Mouse (Mus musculus): ENCODE measurements around the gene Traip. TPM values are rescaled to one million over a fixed set of nuclear protein-coding genes. Genes with fewer than 3 reads are reported as not detected.

The Traip gene
- polyA plus RNA-seq, 1 experiment from 2014 or later: 20.4 TPM

DNA sequence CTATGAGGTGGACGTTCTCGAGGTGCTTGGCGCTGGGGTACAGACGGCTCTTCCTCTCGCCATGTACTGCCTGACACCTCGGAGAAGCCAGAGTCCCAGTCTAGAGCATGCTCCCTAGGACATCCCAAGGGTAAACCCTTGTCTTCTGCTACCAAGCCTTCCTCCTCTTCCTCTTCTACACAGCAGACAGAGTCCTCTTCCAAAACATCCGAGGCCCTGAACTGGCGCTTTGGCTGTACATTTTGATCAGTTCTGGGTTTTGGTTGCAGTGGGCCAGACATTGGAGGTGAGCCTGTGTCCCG is 34.8 kb downstream of the Traip start:
- H3K36me3 ChIP-seq (ENCODE audit: control insufficient read depth, insufficient read depth, low read length): no peaks in the 10 kb centered on the region
- WGBS: 37% methylated on average over 9 of the region's 9 CpGs
- H3K4me2 ChIP-seq (ENCODE audit: low read depth, low read length): peak overlapping the region; percentile 81
- peak overlapping the region; percentile 65 for H3K4me3 ChIP-seq (replicated peaks; ENCODE audit: low read length)
- H3K9me3 ChIP-seq (replicated peaks; ENCODE audit: control insufficient read depth, low read length): no peaks in the 10 kb centered on the region
- H3K4me1 ChIP-seq (ENCODE audit: control insufficient read depth, insufficient read depth, low read length): peaks cover 45% of the 10 kb centered on the region
- peak overlapping the region; percentile 100 for H3K27ac ChIP-seq (ENCODE audit: low read length)
- peak overlapping the region; percentile 81 for H3K9ac ChIP-seq (ENCODE audit: low read length)
- no peak for ATAC-seq (ENCODE audit: insufficient read depth, low FRiP score)
- no peaks in the 10 kb centered on the region for H3K27me3 ChIP-seq (ENCODE audit: control insufficient read depth, insufficient read depth, low read length)

DNA sequence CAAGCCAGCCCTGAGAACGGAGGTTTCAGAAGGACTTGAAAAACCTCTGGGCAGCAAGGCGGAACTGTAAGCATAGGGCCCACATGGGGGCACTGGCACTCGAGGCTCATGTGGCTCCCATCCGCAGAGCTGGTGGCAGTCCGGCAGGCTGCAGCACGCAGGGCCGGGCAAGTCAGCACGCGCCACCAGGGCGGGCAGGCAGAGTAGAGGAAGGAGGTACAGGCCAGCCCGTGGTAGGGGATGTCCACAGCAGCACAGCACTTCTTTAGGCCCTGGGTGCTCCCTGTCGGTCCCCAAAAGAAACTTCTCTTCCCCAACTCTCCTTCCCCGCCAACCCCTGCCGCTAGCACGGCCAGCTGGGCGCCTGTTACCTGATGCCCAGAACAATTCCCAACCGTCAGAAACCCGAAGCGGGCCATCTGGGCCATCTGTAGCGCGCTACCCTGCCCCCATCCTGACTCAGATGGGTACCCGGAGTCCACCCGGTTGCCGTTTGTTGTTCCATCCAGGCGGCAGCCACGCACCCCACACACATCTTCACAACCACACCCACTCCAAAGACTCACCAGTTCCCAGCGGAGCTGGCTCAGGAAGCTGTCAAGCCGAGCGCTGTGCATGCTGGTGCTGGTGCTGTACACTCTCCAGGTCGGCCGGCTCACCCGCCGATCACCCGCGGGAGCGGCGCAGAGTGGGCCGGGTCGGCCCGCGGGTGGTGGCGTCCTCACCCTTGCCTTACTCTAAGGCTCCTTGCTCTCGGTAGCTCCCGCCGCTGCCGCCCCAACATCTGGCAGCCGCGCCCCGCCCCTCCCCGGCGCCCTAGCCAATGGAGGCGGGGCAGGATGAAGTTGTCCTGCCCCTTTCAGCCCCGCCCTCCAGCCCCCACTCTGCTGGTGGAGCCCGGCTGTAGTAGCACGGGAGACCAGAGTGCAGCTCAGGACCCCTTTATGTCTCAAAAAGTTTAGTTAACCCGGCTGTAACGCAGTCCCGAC is 35.5 kb downstream of the Traip start, which contains the start of gene Inka1:
Inka1 (minus strand) TSS at position 749 of the 989 bp plus-strand sequence.
- H3K4me2 ChIP-seq (ENCODE audit: low read depth, low read length): peak within 1 kb of the TSS; percentile 81
- H3K9ac ChIP-seq (ENCODE audit: low read length): peak within 1 kb of the TSS; percentile 81
- under 1% methylated on average over 58 of the region's 58 CpGs for WGBS
- peak; percentile 70 for ATAC-seq (ENCODE audit: insufficient read depth, low FRiP score)
- H3K4me1 ChIP-seq (ENCODE audit: control insufficient read depth, insufficient read depth, low read length): peaks cover 45% of the 10 kb centered on the region
- no peaks in the 10 kb centered on the region for H3K36me3 ChIP-seq (ENCODE audit: control insufficient read depth, insufficient read depth, low read length)
- H3K27me3 ChIP-seq (ENCODE audit: control insufficient read depth, insufficient read depth, low read length): no peaks in the 10 kb centered on the region
- H3K9me3 ChIP-seq (replicated peaks; ENCODE audit: control insufficient read depth, low read length): no peaks in the 10 kb centered on the region
- peak within 1 kb of the TSS; percentile 65 for H3K4me3 ChIP-seq (replicated peaks; ENCODE audit: low read length)
- peak within 1 kb of the TSS; percentile 100 for H3K27ac ChIP-seq (ENCODE audit: low read length)

- H3K9ac ChIP-seq (ENCODE audit: low read length): peak overlapping the region; percentile 81; the same call in 1 of the 2 replicates
- WGBS: 2% methylated on average over 18 of the region's 18 CpGs
These were observed 36.4 kb downstream of the Traip start for GRCm38 (mm10) chr9:107986376-107986775.

GRCm38 (mm10) chr9:107987950-107988349 is 38.0 kb downstream of the Traip start:
- WGBS: 65% methylated on average over 3 of the region's 3 CpGs
- no peak for ATAC-seq (ENCODE audit: insufficient read depth, low FRiP score)
- H3K27ac ChIP-seq (ENCODE audit: low read length): no peak overlapping the region
- no peak overlapping the region for H3K4me3 ChIP-seq (replicated peaks; ENCODE audit: low read length)
- no peak overlapping the region for H3K4me2 ChIP-seq (ENCODE audit: low read depth, low read length)
- H3K9me3 ChIP-seq (replicated peaks; ENCODE audit: control insufficient read depth, low read length): no peaks in the 10 kb centered on the region
- H3K4me1 ChIP-seq (ENCODE audit: control insufficient read depth, insufficient read depth, low read length): peaks cover 21% of the 10 kb centered on the region
- H3K9ac ChIP-seq (ENCODE audit: low read length): no peak overlapping the region
- no peaks in the 10 kb centered on the region for H3K36me3 ChIP-seq (ENCODE audit: control insufficient read depth, insufficient read depth, low read length)
- H3K27me3 ChIP-seq (ENCODE audit: control insufficient read depth, insufficient read depth, low read length): no peaks in the 10 kb centered on the region

More at GRCm38 (mm10) chr9:107986376-107986775, 36.4 kb downstream of the Traip start:
- H3K36me3 ChIP-seq (ENCODE audit: control insufficient read depth, insufficient read depth, low read length): no peaks in the 10 kb centered on the region
- H3K27me3 ChIP-seq (ENCODE audit: control insufficient read depth, insufficient read depth, low read length): no peaks in the 10 kb centered on the region
- ATAC-seq (ENCODE audit: insufficient read depth, low FRiP score): peak; percentile 22
- peaks cover 36% of the 10 kb centered on the region for H3K4me1 ChIP-seq (ENCODE audit: control insufficient read depth, insufficient read depth, low read length)
- H3K4me3 ChIP-seq (replicated peaks; ENCODE audit: low read length): peak overlapping the region; percentile 65
- H3K4me2 ChIP-seq (ENCODE audit: low read depth, low read length): peak overlapping the region; percentile 81
- H3K27ac ChIP-seq (ENCODE audit: low read length): peak overlapping the region; percentile 100
- no peaks in the 10 kb centered on the region for H3K9me3 ChIP-seq (replicated peaks; ENCODE audit: control insufficient read depth, low read length)

DNA sequence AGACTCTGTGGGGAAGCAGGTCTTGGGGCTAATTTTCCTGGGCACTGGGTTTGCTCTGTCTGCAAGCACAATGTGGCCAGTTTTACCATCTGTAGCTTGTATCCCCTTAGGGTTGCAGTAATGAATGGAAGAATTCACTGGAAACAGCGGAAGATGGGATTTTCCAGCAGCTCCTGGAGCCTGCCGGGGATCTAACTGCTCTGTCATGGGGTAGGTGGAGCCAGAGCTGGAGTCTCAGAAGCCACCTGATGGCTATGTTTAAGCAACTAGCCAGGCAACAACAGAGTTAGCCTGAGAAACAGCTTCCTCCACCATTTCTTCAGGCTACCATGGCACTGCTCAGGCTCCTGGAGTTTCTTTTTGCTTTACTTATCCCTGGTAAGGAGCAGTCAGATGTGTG is 42.3 kb downstream of the Traip start, which contains the start of gene Cdhr4:
Cdhr4 (plus strand) TSS at position 301 of the 400 bp plus-strand sequence.
- H3K9me3 ChIP-seq (replicated peaks; ENCODE audit: control insufficient read depth, low read length): no peaks in the 10 kb centered on the region
- no peak for ATAC-seq (ENCODE audit: insufficient read depth, low FRiP score)

GRCm38 (mm10) chr9:107993013-107993412 is 43.1 kb downstream of the Traip start:
- H3K4me1 ChIP-seq (ENCODE audit: control insufficient read depth, insufficient read depth, low read length): no peaks in the 10 kb centered on the region
- no peak overlapping the region for H3K9ac ChIP-seq (ENCODE audit: low read length)
- H3K9me3 ChIP-seq (replicated peaks; ENCODE audit: control insufficient read depth, low read length): no peaks in the 10 kb centered on the region
- H3K4me3 ChIP-seq (replicated peaks; ENCODE audit: low read length): no peak overlapping the region
- no peaks in the 10 kb centered on the region for H3K36me3 ChIP-seq (ENCODE audit: control insufficient read depth, insufficient read depth, low read length)
- H3K4me2 ChIP-seq (ENCODE audit: low read depth, low read length): no peak overlapping the region
- H3K27me3 ChIP-seq (ENCODE audit: control insufficient read depth, insufficient read depth, low read length): no peaks in the 10 kb centered on the region
- no peak overlapping the region for H3K27ac ChIP-seq (ENCODE audit: low read length)
- 86% methylated on average over 11 of the region's 11 CpGs for WGBS
- no peak for ATAC-seq (ENCODE audit: insufficient read depth, low FRiP score)

More for the DNA sequence above, 42.3 kb downstream of the Traip start, which contains the start of gene Cdhr4:
- H3K9ac ChIP-seq (ENCODE audit: low read length): no peak within 1 kb of the TSS
- no peaks in the 10 kb centered on the region for H3K27me3 ChIP-seq (ENCODE audit: control insufficient read depth, insufficient read depth, low read length)
- H3K4me2 ChIP-seq (ENCODE audit: low read depth, low read length): no peak within 1 kb of the TSS
- H3K27ac ChIP-seq (ENCODE audit: low read length): no peak within 1 kb of the TSS
- WGBS: 50% methylated on average over 2 of the region's 2 CpGs
- no peak within 1 kb of the TSS for H3K4me3 ChIP-seq (replicated peaks; ENCODE audit: low read length)
- H3K4me1 ChIP-seq (ENCODE audit: control insufficient read depth, insufficient read depth, low read length): no peaks in the 10 kb centered on the region
- H3K36me3 ChIP-seq (ENCODE audit: control insufficient read depth, insufficient read depth, low read length): no peaks in the 10 kb centered on the region

DNA sequence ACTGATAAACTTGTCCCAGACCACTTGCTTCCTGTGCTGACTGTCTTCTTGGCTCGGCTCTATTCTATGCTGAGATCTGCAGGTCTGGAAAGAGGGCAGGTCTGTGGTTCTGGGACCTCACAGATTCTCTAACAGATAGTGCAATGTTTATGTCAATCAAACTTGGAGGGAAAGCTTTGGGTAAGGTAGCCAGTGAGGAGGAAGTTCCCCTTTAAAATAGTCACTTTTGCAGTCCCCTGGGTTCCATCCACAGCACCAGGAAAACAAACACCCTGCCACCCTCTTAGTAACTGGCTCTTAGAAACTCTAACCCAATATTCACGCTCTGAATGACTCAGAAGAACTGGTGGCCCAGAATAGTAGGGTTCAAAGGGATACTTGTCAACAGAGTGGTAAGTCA is 44.5 kb downstream of the Traip start:
- WGBS: 53% methylated on average over 2 of the region's 2 CpGs
- H3K4me2 ChIP-seq (ENCODE audit: low read depth, low read length): no peak overlapping the region

GRCm38 (mm10) chr9:107995513-107995912 is 45.6 kb downstream of the Traip start:
- no peak overlapping the region for H3K9ac ChIP-seq (ENCODE audit: low read length)
- H3K9me3 ChIP-seq (replicated peaks; ENCODE audit: control insufficient read depth, low read length): no peaks in the 10 kb centered on the region
- no peaks in the 10 kb centered on the region for H3K4me1 ChIP-seq (ENCODE audit: control insufficient read depth, insufficient read depth, low read length)
- no peak for ATAC-seq (ENCODE audit: insufficient read depth, low FRiP score)
- H3K36me3 ChIP-seq (ENCODE audit: control insufficient read depth, insufficient read depth, low read length): no peaks in the 10 kb centered on the region
- no peak overlapping the region for H3K4me3 ChIP-seq (replicated peaks; ENCODE audit: low read length)
- no peak overlapping the region for H3K4me2 ChIP-seq (ENCODE audit: low read depth, low read length)
- 91% methylated on average over 21 of the region's 21 CpGs for WGBS
- H3K27me3 ChIP-seq (ENCODE audit: control insufficient read depth, insufficient read depth, low read length): no peaks in the 10 kb centered on the region
- H3K27ac ChIP-seq (ENCODE audit: low read length): no peak overlapping the region

More for the DNA sequence above, 44.5 kb downstream of the Traip start:
- Histone ChIP-seq H3K9me3 (replicated peaks; ENCODE audit: control insufficient read depth, low read length) (no peaks in the 10 kb centered on the region), H3K27ac (ENCODE audit: low read length) (no peak overlapping the region), H3K36me3 (ENCODE audit: control insufficient read depth, insufficient read depth, low read length) (no peaks in the 10 kb centered on the region), H3K4me1 (ENCODE audit: control insufficient read depth, insufficient read depth, low read length) (no peaks in the 10 kb centered on the region), H3K9ac (ENCODE audit: low read length) (no peak overlapping the region), H3K27me3 (ENCODE audit: control insufficient read depth, insufficient read depth, low read length) (no peaks in the 10 kb centered on the region), H3K4me3 (replicated peaks; ENCODE audit: low read length) (no peak overlapping the region)
- ATAC-seq (ENCODE audit: insufficient read depth, low FRiP score): no peak

DNA sequence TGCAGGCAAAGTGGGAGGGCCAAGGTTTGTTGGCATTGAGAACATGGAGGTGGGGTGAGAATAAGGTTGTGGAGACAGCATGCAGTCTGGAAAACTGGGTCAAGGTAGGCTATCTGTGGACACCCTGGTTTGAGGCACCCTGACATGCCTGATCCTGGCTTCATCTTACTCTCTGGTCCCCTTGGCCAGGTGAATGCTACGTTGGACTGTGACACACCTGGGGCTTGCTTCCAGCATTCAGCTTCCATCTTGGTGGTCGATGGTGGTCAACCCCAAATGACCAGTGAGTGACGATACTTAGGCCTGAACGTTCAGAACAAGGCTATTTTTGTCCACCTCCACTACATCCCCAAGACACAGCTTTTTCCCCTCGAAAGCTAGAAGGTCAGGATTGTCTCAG is 46.1 kb downstream of the Traip start, which contains the start of gene Gm20662:
Gm20662 (plus strand) TSS at position 301 of the 400 bp plus-strand sequence.
- Histone ChIP-seq H3K27me3 (ENCODE audit: control insufficient read depth, insufficient read depth, low read length) (no peaks in the 10 kb centered on the region), H3K4me2 (ENCODE audit: low read depth, low read length) (no peak within 1 kb of the TSS), H3K36me3 (ENCODE audit: control insufficient read depth, insufficient read depth, low read length) (no peaks in the 10 kb centered on the region), H3K9me3 (replicated peaks; ENCODE audit: control insufficient read depth, low read length) (no peaks in the 10 kb centered on the region), H3K4me3 (replicated peaks; ENCODE audit: low read length) (no peak within 1 kb of the TSS), H3K9ac (ENCODE audit: low read length) (no peak within 1 kb of the TSS), H3K4me1 (ENCODE audit: control insufficient read depth, insufficient read depth, low read length) (no peaks in the 10 kb centered on the region), H3K27ac (ENCODE audit: low read length) (no peak within 1 kb of the TSS)
- 91% methylated on average over 5 of the region's 5 CpGs for WGBS
- no peak for ATAC-seq (ENCODE audit: insufficient read depth, low FRiP score)
